Mouse (Mus musculus) E14TG2a.4 (cell line): ENCODE data around the gene Zbtb11.

Experiments
- CTCF ChIP-seq: conservative IDR thresholded peaks from 2 replicates; pipeline ENCODE4 v1.5.1; 2014; ENCODE audit warnings: low read length
- POU5F1 ChIP-seq: IDR thresholded peaks from 2 replicates; pipeline ENCODE4 v1.6.1; 2014; ENCODE audit warnings: low read length, borderline replicate concordance

DNA sequence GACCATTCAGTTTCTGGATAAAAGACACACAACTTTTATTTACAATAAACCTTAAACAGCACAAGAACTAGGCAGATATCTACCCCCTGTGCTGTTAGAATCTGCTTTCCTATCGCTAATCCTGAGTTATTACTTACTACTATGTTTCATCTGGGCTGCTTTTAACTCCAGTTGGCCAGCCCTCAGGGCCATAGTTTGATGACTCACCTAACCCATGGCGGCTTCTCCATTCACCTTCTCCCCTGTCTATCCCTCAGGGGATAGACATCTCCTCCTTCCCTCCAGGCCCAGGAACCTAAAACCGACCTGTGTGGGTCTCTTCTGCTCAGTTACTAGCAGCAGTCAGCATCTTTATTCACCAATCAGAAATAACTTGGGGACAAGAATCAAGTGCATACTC is 12.3 kb downstream of the Zbtb11 start:
- TF ChIP-seq CTCF: no peak
- no peak for TF ChIP-seq POU5F1
